14 mouse cellular contexts compared by ENCODE assay signal in genomic region chr1:69729031-69729679, GRCm38 (mm10). TPM values are rescaled to one million over a fixed set of nuclear protein-coding genes. Genes with fewer than 3 reads are reported as not detected.
DNase-seq lines count a peak whose midpoint lies in the region; ATAC-seq lines count a peak whose summit lies in the region.
"Had no signal": no experiment of that assay in that cellular context is flagged by ENCODE, and none has a peak within 500 bp of the region (broad histone marks: within the 10 kb centered on the region; RNA-seq: fewer than 3 reads in every experiment).

No protein-coding gene starts in this region.

- H3K27me3 ChIP-seq in embryonic facial prominence, embryonic 14.5 days (replicated peaks; ENCODE audit: control insufficient read depth, insufficient read depth, low read length): no peaks in the 10 kb centered on the region
- H3K27me3 ChIP-seq in hindbrain, embryonic 14.5 days (ENCODE audit: control insufficient read depth, insufficient read depth, low read length): no peaks in the 10 kb centered on the region
- no peaks in the 10 kb centered on the region for H3K27me3 ChIP-seq in neural tube, embryonic 13.5 days

- whole genome bisulfite sequencing in embryonic facial prominence, embryonic 14.5 days: 36% methylated on average over 5 of the region's 5 CpGs
- WGBS in hindbrain, embryonic 14.5 days: 26% methylated on average over 5 of the region's 5 CpGs
- WGBS in neural tube, embryonic 13.5 days: 21% methylated on average over 5 of the region's 5 CpGs

- no peak overlapping the region for H3K4me3 ChIP-seq in embryonic facial prominence, embryonic 14.5 days (ENCODE audit: low read depth, low read length)
- no peak overlapping the region for H3K4me3 ChIP-seq in hindbrain, embryonic 14.5 days (replicated peaks; ENCODE audit: low read length)
- no peak overlapping the region for H3K4me3 ChIP-seq in neural tube, embryonic 13.5 days
- H3K4me3 ChIP-seq: erythroblast, embryonic 14.5 days; heart, adult 2 months had no signal

- H3K36me3 ChIP-seq in embryonic facial prominence, embryonic 14.5 days (ENCODE audit: control insufficient read depth, insufficient read depth, low read length): no peaks in the 10 kb centered on the region
- no peaks in the 10 kb centered on the region for H3K36me3 ChIP-seq in hindbrain, embryonic 14.5 days (replicated peaks; ENCODE audit: control insufficient read depth, insufficient read depth)
- H3K36me3 ChIP-seq in neural tube, embryonic 13.5 days: no peaks in the 10 kb centered on the region

- peak overlapping the region; percentile 28; the same call in 1 of the 2 replicates for H3K27ac ChIP-seq in embryonic facial prominence, embryonic 14.5 days (replicated peaks; ENCODE audit: low read depth, low read length)
- H3K27ac ChIP-seq in hindbrain, embryonic 14.5 days: peak overlapping the region; percentile 52; the same call in 1 of the 2 replicates
- H3K27ac ChIP-seq in neural tube, embryonic 13.5 days (replicated peaks): peak overlapping the region; percentile 14; the same call in 1 of the 2 replicates
- H3K27ac ChIP-seq: heart, adult 2 months had no signal

- peak; percentile 90 for ATAC-seq in embryonic facial prominence, embryonic 14.5 days (ENCODE audit: low read depth)
- no peak; the same call in 1 of the 2 replicates for ATAC-seq in hindbrain, embryonic 14.5 days (ENCODE audit: low FRiP score)
- no peak for ATAC-seq in neural tube, embryonic 13.5 days (ENCODE audit: low read depth)

- no peak overlapping the region for H3K4me2 ChIP-seq in embryonic facial prominence, embryonic 14.5 days (ENCODE audit: low read depth, low read length)
- H3K4me2 ChIP-seq in hindbrain, embryonic 14.5 days (replicated peaks): no peak overlapping the region
- H3K4me2 ChIP-seq in neural tube, embryonic 13.5 days: no peak overlapping the region

- H3K4me1 ChIP-seq in embryonic facial prominence, embryonic 14.5 days (ENCODE audit: control insufficient read depth, insufficient read depth, low read length): no peaks in the 10 kb centered on the region
- peaks cover 10% of the 10 kb centered on the region for H3K4me1 ChIP-seq in hindbrain, embryonic 14.5 days (replicated peaks; ENCODE audit: control insufficient read depth, insufficient read depth, low read length)
- H3K4me1 ChIP-seq in neural tube, embryonic 13.5 days (replicated peaks): peaks cover 13% of the 10 kb centered on the region

- DNase-seq in embryo, embryonic 10 days (ENCODE audit: low spot score): peak; percentile 75
- peak; percentile 81 for DNase-seq in embryonic facial prominence, embryonic 14.5 days (ENCODE audit: low spot score)
- DNase-seq in hindbrain, embryonic 14.5 days (ENCODE audit: low spot score): peak; percentile 44
- DNase-seq in urinary bladder, postnatal 25 days (ENCODE audit: low spot score): no peak
- no peak for DNase-seq in spleen, adult 12 weeks (ENCODE audit: low spot score)
- DNase-seq in adrenal gland, postnatal 4 days (ENCODE audit: low spot score in 2 of 2): no peak
- DNase-seq: cerebellum, adult 18-20 months; heart, adult 2 months; kidney, postnatal 25 days; left cerebral cortex, postnatal 4 days; lung, adult 2 months; right cerebral cortex, postnatal 4 days had no signal

- no peak overlapping the region for H3K9ac ChIP-seq in embryonic facial prominence, embryonic 14.5 days (ENCODE audit: low read depth, low read length)
- no peak overlapping the region for H3K9ac ChIP-seq in hindbrain, embryonic 14.5 days
- H3K9ac ChIP-seq in neural tube, embryonic 13.5 days: no peak overlapping the region

- H3K9me3 ChIP-seq in embryonic facial prominence, embryonic 14.5 days (ENCODE audit: control insufficient read depth, low read length): no peaks in the 10 kb centered on the region
- no peaks in the 10 kb centered on the region for H3K9me3 ChIP-seq in hindbrain, embryonic 14.5 days (ENCODE audit: control insufficient read depth, low read length)
- no peaks in the 10 kb centered on the region for H3K9me3 ChIP-seq in neural tube, embryonic 13.5 days

RNA-seq across cellular contexts. Expression of gene Ikzf2, which starts 42.1 kb away (rescaled TPM):
- 4.2 and 5.6 TPM in 2 replicates for polyA plus RNA-seq in embryonic facial prominence, embryonic 14.5 days (2014; fragmentation: Nextera tagmentation; extraction: Ambion mirVana)
- polyA plus RNA-seq in hindbrain, embryonic 14.5 days (2014; fragmentation: Nextera tagmentation; extraction: Ambion mirVana): 2.9 and 3.8 TPM in 2 replicates
- 4.4 and 5.0 TPM in 2 replicates for polyA plus RNA-seq in neural tube, embryonic 13.5 days (2015; fragmentation: Nextera tagmentation; extraction: Ambion mirVana)
- total RNA-seq in adrenal gland, postnatal 4 days (2021): 10 to 100 TPM; 11.3 to 11.7 TPM

Comparison
In these comparisons a context has a peak if more than half of its experiments do, and no peak if none do; other contexts are left out.
1. DNase-seq: peak in embryo, embryonic 10 days (single experiment), embryonic facial prominence, embryonic 14.5 days (single experiment) and hindbrain, embryonic 14.5 days (single experiment); none in urinary bladder, postnatal 25 days (single experiment), spleen, adult 12 weeks (single experiment) and adrenal gland, postnatal 4 days (0 of 2).
2. Peak in every context shown above with its lines, with median percentiles within 50 percentile points of each other: H3K27ac ChIP-seq.